Mouse (Mus musculus) MEL (cell line): ENCODE measurements at regions not wholly inside any gene's neighbourhood (a gene's known extent, or its start where the extent isn't known, plus 50 kb on each side); places are given as distances from the start of the nearest gene placed in this dataset.

Experiments
- DNase-seq: peaks from one replicate; pipeline ENCODE4 v3.0.0; 2011; ENCODE audit warnings: low read depth, low spot score
- H3K27ac ChIP-seq: 2 replicates; pipeline ENCODE4 v1.5.1; 2012; ENCODE audit warnings: low read depth, mild to moderate bottlenecking, control low read depth, low read length, moderate library complexity; ENCODE audit not compliant: control insufficient read depth
- H3K27me3 ChIP-seq, 2 experiments: fragments of 150-350 bp in 1 of 2; sonication (generic) in 1 of 2; 2 replicates each; pipeline ENCODE4 v1.6.1; 2012; ENCODE audit warnings: low read length in 2 of 2, mild to moderate bottlenecking in 2 of 2, improper control_type of control experiment in 1 of 2, moderate library complexity in 1 of 2; ENCODE audit not compliant: insufficient read depth in 2 of 2, control insufficient read depth in 1 of 2
- H3K36me3 ChIP-seq, 2 experiments: 2 replicates each; pipeline ENCODE4 v1.6.1; 2012 to 2014; ENCODE audit warnings: low read length in 2 of 2, improper control_type of control experiment in 1 of 2, inconsistent platforms in 1 of 2, mild to moderate bottlenecking in 1 of 2; ENCODE audit not compliant: insufficient read depth in 2 of 2, control insufficient read depth in 1 of 2
- H3K4me1 ChIP-seq, 2 experiments: fragments of 150-350 bp in 1 of 2; sonication (generic) in 1 of 2; 2 replicates each; pipeline ENCODE4 v1.6.1; 2012; ENCODE audit warnings: low read length in 2 of 2, improper control_type of control experiment in 1 of 2, mild to moderate bottlenecking in 1 of 2; ENCODE audit not compliant: insufficient read depth in 2 of 2, control insufficient read depth in 1 of 2
- H3K4me3 ChIP-seq, 2 experiments: fragments of 150-350 bp in 1 of 2; sonication (generic) in 1 of 2; 2 replicates each; pipeline ENCODE4 v1.5.1; 2012; ENCODE audit warnings: low read depth in 2 of 2, low read length in 2 of 2, mild to moderate bottlenecking in 2 of 2, moderate library complexity in 2 of 2, control low read depth in 1 of 2, improper control_type of control experiment in 1 of 2; ENCODE audit not compliant: control insufficient read depth in 1 of 2, insufficient read depth in 1 of 2
- H3K79me2 ChIP-seq: 2 replicates; pipeline ENCODE4 v1.6.1; 2012; ENCODE audit warnings: mild to moderate bottlenecking, low read length, moderate library complexity; ENCODE audit not compliant: control insufficient read depth, poor library complexity, insufficient read depth
- H3K9ac ChIP-seq: 2 replicates; pipeline ENCODE4 v1.6.1; 2012; ENCODE audit warnings: low read depth, mild to moderate bottlenecking, control low read depth, low read length, moderate library complexity; ENCODE audit not compliant: control insufficient read depth, poor library complexity, severe bottlenecking
- H3K9me3 ChIP-seq: fragments of 150-350 bp; sonication (generic); replicated peaks from 2 replicates; pipeline ENCODE4 v1.6.1; 2012; ENCODE audit warnings: mild to moderate bottlenecking, low read length, improper control_type of control experiment, moderate library complexity; ENCODE audit not compliant: insufficient read depth
- BHLHE40 ChIP-seq: IDR thresholded peaks from 2 replicates; pipeline ENCODE4 v1.6.1; 2012; ENCODE audit warnings: low read depth, mild to moderate bottlenecking, inconsistent platforms, low read length, improper control_type of control experiment, borderline replicate concordance
- CHD2 ChIP-seq: IDR thresholded peaks from 2 replicates; pipeline ENCODE4 v1.6.1; 2011; ENCODE audit warnings: low read length, improper control_type of control experiment
- CTCF ChIP-seq, 3 experiments: IDR thresholded peaks in 2 of 3; conservative IDR thresholded peaks in 1 of 3; 2 replicates each; pipeline ENCODE4 v1.5.1; 2011 to 2012; ENCODE audit warnings: low read length in 3 of 3, low read depth in 2 of 3, mild to moderate bottlenecking in 2 of 3, improper control_type of control experiment in 1 of 3, inconsistent platforms in 1 of 3, mixed read lengths in 1 of 3, moderate library complexity in 1 of 3; ENCODE audit not compliant: control insufficient read depth in 1 of 3, insufficient read depth in 1 of 3, poor library complexity in 1 of 3, severe bottlenecking in 1 of 3
- EP300 ChIP-seq, 2 experiments: IDR thresholded peaks; 2 replicates each; pipeline ENCODE4 v1.6.1; 2011; ENCODE audit warnings: improper control_type of control experiment in 2 of 2, low read length in 2 of 2, low read depth in 1 of 2, mild to moderate bottlenecking in 1 of 2
- GABPA ChIP-seq: IDR thresholded peaks from 2 replicates; pipeline ENCODE4 v1.6.1; 2012; ENCODE audit warnings: low read depth, mild to moderate bottlenecking, inconsistent platforms, low read length, improper control_type of control experiment, moderate library complexity
- HCFC1 ChIP-seq: IDR thresholded peaks from 2 replicates; pipeline ENCODE4 v1.6.1; 2012; ENCODE audit warnings: low read depth, mild to moderate bottlenecking, inconsistent platforms, low read length, improper control_type of control experiment, moderate library complexity
- KAT2A ChIP-seq: conservative IDR thresholded peaks from 2 replicates; pipeline ENCODE4 v1.6.1; 2012; ENCODE audit warnings: low read depth, low read length, improper control_type of control experiment, inconsistent platforms
- MAFK ChIP-seq: IDR thresholded peaks from 2 replicates; pipeline ENCODE4 v1.6.1; 2011; ENCODE audit warnings: low read depth, mild to moderate bottlenecking, low read length, improper control_type of control experiment, borderline replicate concordance
- MAZ ChIP-seq: IDR thresholded peaks from 2 replicates; pipeline ENCODE4 v1.6.1; 2012; ENCODE audit warnings: low read depth, mild to moderate bottlenecking, inconsistent platforms, low read length, improper control_type of control experiment
- MEF2A ChIP-seq: IDR thresholded peaks from 2 replicates; pipeline ENCODE4 v1.6.1; 2014; ENCODE audit warnings: low read depth, mild to moderate bottlenecking, inconsistent platforms, low read length, improper control_type of control experiment; ENCODE audit not compliant: poor library complexity, insufficient replicate concordance, severe bottlenecking; ENCODE audit errors: extremely low read depth
- MXI1 ChIP-seq: IDR thresholded peaks from 2 replicates; pipeline ENCODE4 v1.6.1; 2011; ENCODE audit warnings: mild to moderate bottlenecking, low read depth, low read length, improper control_type of control experiment
- MYB ChIP-seq: IDR thresholded peaks from 2 replicates; pipeline ENCODE4 v1.6.1; 2011; ENCODE audit warnings: mild to moderate bottlenecking, low read depth, low read length, improper control_type of control experiment
- POLR2AphosphoS5 ChIP-seq: IDR thresholded peaks from 2 replicates; pipeline ENCODE4 v1.6.1; 2012; ENCODE audit warnings: low read depth, borderline replicate concordance, mild to moderate bottlenecking, inconsistent platforms, low read length, moderate library complexity, mixed read lengths
- RAD21 ChIP-seq: IDR thresholded peaks from 2 replicates; pipeline ENCODE4 v1.6.1; 2011; ENCODE audit warnings: mild to moderate bottlenecking, low read depth, low read length, improper control_type of control experiment
- TBP ChIP-seq: IDR thresholded peaks from 2 replicates; pipeline ENCODE4 v1.8.0; 2011; ENCODE audit warnings: low read depth, low read length, improper control_type of control experiment
- UBTF ChIP-seq: IDR thresholded peaks from 2 replicates; pipeline ENCODE4 v1.6.1; 2012; ENCODE audit warnings: low read depth, mild to moderate bottlenecking, inconsistent platforms, low read length, improper control_type of control experiment, moderate library complexity, borderline replicate concordance; ENCODE audit not compliant: insufficient read depth
- USF1 ChIP-seq: IDR thresholded peaks from 2 replicates; pipeline ENCODE4 v1.6.1; 2014; ENCODE audit warnings: low read depth, mild to moderate bottlenecking, inconsistent platforms, low read length, improper control_type of control experiment, moderate library complexity

- no peaks in the 10 kb centered on the region for H3K36me3 ChIP-seq
- H3K4me1 ChIP-seq, result no peaks in the 10 kb centered on the region
- TF ChIP-seq TBP, result no peak
- TF ChIP-seq CTCF (IDR thresholded peaks at IDR 0.05 in 2 of 3, conservative IDR thresholded peaks at IDR 0.05 in 1 of 3; ENCODE audit: control insufficient read depth in 1 of 3, insufficient read depth in 1 of 3, low read depth in 2 of 3, low read length in 3 of 3, poor library complexity in 1 of 3, severe bottlenecking in 1 of 3), result no peak
- no peak for TF ChIP-seq CHD2
- no peak for TF ChIP-seq MAZ
- TF ChIP-seq EP300 (IDR thresholded peaks at IDR 0.05; ENCODE audit: low read depth in 1 of 2, low read length in 2 of 2), result no peak
- TF ChIP-seq, all 39 proteins: peak for 0
- Histone ChIP-seq H3K27me3 (no peaks in the 10 kb centered on the region), H3K79me2 (no peaks in the 10 kb centered on the region), H3K4me3 (no peak overlapping the region), H3K9me3 (no peaks in the 10 kb centered on the region), H3K27ac (no peak overlapping the region), H3K9ac (no peak overlapping the region)
- DNase-seq, result no peak
Measured at GRCm38 (mm10) chr2:117662653-117663052, 319.9 kb upstream of the Rasgrp1 start.

DNA sequence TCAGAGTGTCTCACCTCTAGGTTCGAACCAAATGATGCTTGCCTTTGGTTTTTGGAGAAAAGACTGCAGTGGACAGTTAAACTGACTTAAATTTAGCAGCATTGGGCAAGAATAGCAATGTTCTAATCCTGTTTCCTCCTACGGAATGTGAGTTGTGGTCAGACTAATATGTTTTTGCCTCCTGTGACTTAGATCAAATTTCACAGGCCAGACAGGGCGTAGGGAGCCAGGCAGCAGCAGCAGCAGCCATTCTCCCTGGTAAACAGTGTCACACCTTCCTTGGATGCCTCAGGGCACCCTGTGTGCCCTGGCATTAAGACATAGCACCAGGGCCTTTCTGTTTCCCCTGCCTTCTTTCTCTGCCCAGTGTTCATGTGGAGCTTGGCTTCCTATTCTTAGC, 323.7 kb upstream of the Rasgrp1 start:
- Histone ChIP-seq H3K9me3 (no peaks in the 10 kb centered on the region), H3K4me3 (no peak overlapping the region), H3K36me3 (no peaks in the 10 kb centered on the region), H3K27ac (no peak overlapping the region), H3K9ac (no peak overlapping the region), H3K4me1 (no peaks in the 10 kb centered on the region), H3K27me3 (no peaks in the 10 kb centered on the region), H3K79me2 (no peaks in the 10 kb centered on the region)
- DNase-seq, result no peak
- TF ChIP-seq MYB (no peak), EP300 (IDR thresholded peaks at IDR 0.05; ENCODE audit: low read depth in 1 of 2, low read length in 2 of 2) (no peak), MAFK (no peak), CTCF (IDR thresholded peaks at IDR 0.05 in 2 of 3, conservative IDR thresholded peaks at IDR 0.05 in 1 of 3; ENCODE audit: control insufficient read depth in 1 of 3, insufficient read depth in 1 of 3, low read depth in 2 of 3, low read length in 3 of 3, poor library complexity in 1 of 3, severe bottlenecking in 1 of 3) (no peak), MAZ (no peak), UBTF (no peak), BHLHE40 (no peak), MXI1 (no peak), HCFC1 (no peak), USF1 (no peak), GABPA (no peak), POLR2AphosphoS5 (no peak), RAD21 (no peak), MEF2A (no peak), KAT2A (no peak)
